Mouse (Mus musculus) layer of hippocampus, adult 2 months (tissue): ENCODE measurements around the gene Ntm. TPM values are rescaled to one million over a fixed set of nuclear protein-coding genes. Genes with fewer than 3 reads are reported as not detected.
A peak's percentile ranks its signal among the peaks of the same experiment; 100 is the strongest.

Experiments
- DNase-seq, 2 experiments: peaks; one replicate each; pipeline ENCODE4 v3.0.0; 2022; ENCODE audit warnings: low spot score in 2 of 2
- H3K27ac ChIP-seq: fragments of 200-600 bp; 2 replicates; pipeline ENCODE4 v1.8.1; 2022
- H3K4me3 ChIP-seq: fragments of 200-600 bp; 2 replicates; pipeline ENCODE4 v1.8.1; 2022; ENCODE audit warnings: mild to moderate bottlenecking
- CTCF ChIP-seq: fragments of 200-600 bp; conservative IDR thresholded peaks from 2 replicates; pipeline ENCODE4 v1.8.1; 2022; ENCODE audit warnings: antibody characterized with exemption, mild to moderate bottlenecking, moderate library complexity
- total RNA-seq, 2 experiments: library from RNA; stranded (reverse); gene quantifications; 2 replicates each; pipeline ENCODE4 v1.2.3; 2021

Gene Ntm
- total RNA-seq, 2 experiments from 2014 or later: 132 to 141 TPM

GRCm38 (mm10) chr9:29269277-29269646 is 693.7 kb downstream of the Ntm start:
- no peak for DNase-seq
- TF ChIP-seq CTCF: no peak
- Histone ChIP-seq H3K4me3 (no peak overlapping the region), H3K27ac (no peak overlapping the region)

GRCm38 (mm10) chr9:29268583-29269276 is 694.2 kb downstream of the Ntm start:
- no peak for DNase-seq
- no peak overlapping the region for H3K4me3 ChIP-seq
- H3K27ac ChIP-seq: no peak overlapping the region
- no peak for TF ChIP-seq CTCF

GRCm38 (mm10) chr9:29267663-29268062 is 695.3 kb downstream of the Ntm start:
- Histone ChIP-seq H3K4me3 (no peak overlapping the region), H3K27ac (no peak overlapping the region)
- TF ChIP-seq CTCF: no peak
- no peak for DNase-seq

- DNase-seq: no peak
- Histone ChIP-seq H3K27ac (no peak overlapping the region), H3K4me3 (no peak overlapping the region)
- no peak for TF ChIP-seq CTCF
Measured at GRCm38 (mm10) chr9:29265177-29265576, 697.8 kb downstream of the Ntm start.

- TF ChIP-seq CTCF: no peak
- Histone ChIP-seq H3K27ac (no peak overlapping the region), H3K4me3 (no peak overlapping the region)
- no peak for DNase-seq
Measured at GRCm38 (mm10) chr9:29262836-29263235, 700.1 kb downstream of the Ntm start.

GRCm38 (mm10) chr9:29252866-29253265 is 710.1 kb downstream of the Ntm start:
- DNase-seq: no peak
- Histone ChIP-seq H3K4me3 (no peak overlapping the region), H3K27ac (no peak overlapping the region)
- no peak for TF ChIP-seq CTCF

- TF ChIP-seq CTCF: peak; percentile 77
- H3K4me3 ChIP-seq: no peak overlapping the region
- H3K27ac ChIP-seq: no peak overlapping the region
- no peak for DNase-seq
Measured at GRCm38 (mm10) chr9:29250813-29251212, 712.1 kb downstream of the Ntm start.

GRCm38 (mm10) chr9:29247812-29248211 is 715.1 kb downstream of the Ntm start:
- no peak overlapping the region for H3K4me3 ChIP-seq
- H3K27ac ChIP-seq: no peak overlapping the region
- no peak for TF ChIP-seq CTCF
- no peak for DNase-seq

- no peak for TF ChIP-seq CTCF
- no peak for DNase-seq
- H3K27ac ChIP-seq: no peak overlapping the region
- no peak overlapping the region for H3K4me3 ChIP-seq
Measured at GRCm38 (mm10) chr9:29244006-29244405, 718.9 kb downstream of the Ntm start.

- Histone ChIP-seq H3K4me3 (no peak overlapping the region), H3K27ac (no peak overlapping the region)
- TF ChIP-seq CTCF: no peak
- no peak for DNase-seq
Measured at GRCm38 (mm10) chr9:29242497-29243422, 720.2 kb downstream of the Ntm start.

- H3K27ac ChIP-seq: no peak overlapping the region
- TF ChIP-seq CTCF: no peak
- DNase-seq: no peak
- H3K4me3 ChIP-seq: no peak overlapping the region
Measured at GRCm38 (mm10) chr9:29240797-29241196, 722.1 kb downstream of the Ntm start.

GRCm38 (mm10) chr9:29238973-29239372 is 724.0 kb downstream of the Ntm start:
- Histone ChIP-seq H3K4me3 (no peak overlapping the region), H3K27ac (no peak overlapping the region)
- no peak for DNase-seq
- TF ChIP-seq CTCF: no peak

GRCm38 (mm10) chr9:29236752-29237151 is 726.2 kb downstream of the Ntm start:
- TF ChIP-seq CTCF: peak; percentile 66
- no peak overlapping the region for H3K4me3 ChIP-seq
- no peak overlapping the region for H3K27ac ChIP-seq
- DNase-seq: no peak
